Mouse (Mus musculus): ENCODE measurements at regions not wholly inside any gene's neighbourhood (a gene's known extent, or its start where the extent isn't known, plus 50 kb on each side); places are given as distances from the start of the nearest gene placed in this dataset.
A peak's percentile ranks its signal among the peaks of the same experiment; 100 is the strongest.

- no peak overlapping the region for H3K4me2 ChIP-seq (replicated peaks)
- peaks cover 49% of the 10 kb centered on the region for H3K4me1 ChIP-seq (replicated peaks)
- 0 out of 2 replicates have a peak overlapping the region, but pooled peaks have one; percentile 1 for H3K27ac ChIP-seq
- ATAC-seq = no peak
- H3K9me3 ChIP-seq = no peaks in the 10 kb centered on the region
- H3K36me3 ChIP-seq = no peaks in the 10 kb centered on the region
- H3K9ac ChIP-seq (replicated peaks) = no peak overlapping the region
- WGBS = 21% methylated on average over 4 of the region's 4 CpGs
- no peaks in the 10 kb centered on the region for H3K27me3 ChIP-seq
- H3K4me3 ChIP-seq (replicated peaks) = no peak overlapping the region
Measured at GRCm38 (mm10) chr1:61296831-61297230, 319.1 kb downstream of the Icos start.

DNA sequence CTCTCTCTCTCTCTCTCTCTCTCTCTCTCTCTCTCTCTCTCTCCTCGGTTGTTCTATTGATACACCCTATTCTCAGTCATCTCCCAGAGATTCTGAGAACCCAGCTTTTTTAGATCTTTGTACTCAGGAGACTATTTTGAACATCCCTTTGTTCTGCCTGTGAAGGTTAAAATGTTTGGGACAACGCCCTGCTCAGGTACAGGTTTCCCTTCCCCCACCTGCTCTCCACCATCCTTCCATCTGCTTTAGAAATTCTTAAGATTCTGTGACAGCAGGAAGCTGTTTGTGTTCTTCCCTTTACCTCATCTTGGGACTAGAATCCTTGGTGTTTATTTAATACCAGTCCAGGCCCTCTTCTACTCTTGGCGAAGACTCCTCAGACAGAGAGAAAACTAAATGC lies 319.6 kb downstream of the Icos start:
- peaks cover 54% of the 10 kb centered on the region for H3K4me1 ChIP-seq (replicated peaks)
- 86% methylated on average over 3 of the region's 3 CpGs for WGBS
- H3K4me3 ChIP-seq (replicated peaks) = no peak overlapping the region

GRCm38 (mm10) chr1:61298064-61298463 lies 320.3 kb downstream of the Icos start:
- H3K27ac ChIP-seq = peak overlapping the region; percentile 45
- H3K4me3 ChIP-seq (replicated peaks) = no peak overlapping the region
- no peaks in the 10 kb centered on the region for H3K27me3 ChIP-seq
- H3K36me3 ChIP-seq = no peaks in the 10 kb centered on the region
- H3K4me2 ChIP-seq (replicated peaks) = no peak overlapping the region
- H3K9me3 ChIP-seq = no peaks in the 10 kb centered on the region
- ATAC-seq = no peak
- peaks cover 61% of the 10 kb centered on the region for H3K4me1 ChIP-seq (replicated peaks)
- no peak overlapping the region for H3K9ac ChIP-seq (replicated peaks)
- 17% methylated on average over 3 of the region's 3 CpGs for WGBS

More for the DNA sequence above, 319.6 kb downstream of the Icos start:
- Histone ChIP-seq H3K4me2 (replicated peaks) (no peak overlapping the region), H3K27me3 (no peaks in the 10 kb centered on the region), H3K27ac (no peak overlapping the region), H3K36me3 (no peaks in the 10 kb centered on the region), H3K9ac (replicated peaks) (no peak overlapping the region), H3K9me3 (no peaks in the 10 kb centered on the region)
- no peak for ATAC-seq

DNA sequence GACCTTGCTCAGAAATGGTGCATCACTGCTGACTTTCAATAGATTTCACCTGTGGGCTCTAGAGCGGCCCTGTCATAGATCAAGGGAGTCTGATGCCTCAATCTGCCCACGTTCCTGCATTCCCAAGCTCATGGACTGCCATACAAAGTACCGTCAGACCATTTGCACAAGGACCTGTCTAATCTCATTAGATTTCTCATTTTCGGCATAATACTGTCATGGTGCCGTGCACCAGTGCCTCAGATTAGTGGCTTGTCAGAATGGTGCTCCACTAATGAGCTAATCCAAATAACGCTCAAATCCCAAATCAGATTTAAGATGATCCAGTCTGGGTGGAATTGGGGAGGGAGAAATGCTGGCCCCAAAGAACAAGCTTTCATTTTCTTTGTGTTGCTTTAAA lies 321.1 kb downstream of the Icos start:
- H3K4me1 ChIP-seq (replicated peaks) = peaks cover 65% of the 10 kb centered on the region
- ATAC-seq = peak; percentile 22; the same call in 1 of the 2 replicates
- 22% methylated on average over 6 of the region's 6 CpGs for WGBS
- H3K27me3 ChIP-seq = no peaks in the 10 kb centered on the region
- peak overlapping the region; percentile 45 for H3K27ac ChIP-seq
- H3K9me3 ChIP-seq = no peaks in the 10 kb centered on the region
- no peak overlapping the region for H3K4me2 ChIP-seq (replicated peaks)
- no peak overlapping the region for H3K9ac ChIP-seq (replicated peaks)
- no peaks in the 10 kb centered on the region for H3K36me3 ChIP-seq
- H3K4me3 ChIP-seq (replicated peaks) = no peak overlapping the region

GRCm38 (mm10) chr1:61300491-61300890 lies 322.8 kb downstream of the Icos start:
- peaks cover 71% of the 10 kb centered on the region for H3K4me1 ChIP-seq (replicated peaks)
- no peak for ATAC-seq

DNA sequence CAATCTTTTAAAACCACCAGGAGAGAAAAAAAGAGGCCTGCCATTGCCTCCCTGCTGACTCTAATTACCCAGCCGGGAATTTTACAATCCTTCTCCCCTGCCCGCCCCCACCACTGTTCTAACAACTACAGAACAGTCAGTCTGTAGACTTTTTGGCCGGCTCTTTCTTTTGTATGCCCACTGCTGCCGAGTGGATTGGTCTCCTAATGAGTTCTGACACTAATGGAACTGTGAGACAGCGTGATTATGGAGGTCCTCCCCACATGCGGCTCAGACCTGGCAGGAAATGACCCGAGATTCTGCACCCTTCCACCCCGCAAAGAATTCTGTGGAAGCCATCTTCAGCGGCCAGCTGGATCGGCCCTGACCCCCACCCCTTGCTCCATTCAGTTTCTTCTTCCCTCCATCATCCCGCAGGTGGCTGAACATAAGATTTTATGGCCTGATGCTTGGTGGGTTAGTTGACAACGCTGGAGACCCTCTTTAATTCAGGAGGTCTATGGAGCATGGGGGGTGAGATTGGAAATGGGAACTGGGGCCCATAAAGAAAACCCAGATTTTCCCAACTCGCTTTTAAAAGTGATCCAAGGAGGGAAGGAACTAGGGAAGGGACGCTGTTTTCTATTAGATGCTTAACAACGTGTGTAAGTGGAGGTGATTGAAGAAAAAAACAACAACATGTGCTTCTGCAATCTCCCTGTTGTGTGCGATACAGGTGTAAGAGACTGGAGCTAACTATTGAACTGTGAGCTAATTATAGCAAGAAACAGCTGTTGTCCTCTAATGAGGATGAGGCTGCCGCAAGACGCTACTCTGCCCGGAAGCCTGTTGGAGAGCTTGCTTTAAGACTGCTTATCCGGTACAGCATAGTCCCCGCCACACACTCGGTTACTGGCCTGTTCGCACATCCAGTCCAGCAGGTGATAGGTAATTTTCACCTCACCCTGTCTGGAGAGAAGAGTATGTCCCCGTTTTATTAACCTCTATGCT lies 323.6 kb downstream of the Icos start:
- Histone ChIP-seq H3K9ac (replicated peaks) (no peak overlapping the region), H3K27ac (peak overlapping the region; percentile 64), H3K4me2 (replicated peaks) (no peak overlapping the region; the same call in 1 of the 2 replicates), H3K4me1 (replicated peaks) (peaks cover 71% of the 10 kb centered on the region), H3K4me3 (replicated peaks) (no peak overlapping the region), H3K9me3 (no peaks in the 10 kb centered on the region), H3K27me3 (peaks cover 12% of the 10 kb centered on the region), H3K36me3 (no peaks in the 10 kb centered on the region)
- peak; percentile 18 for ATAC-seq
- WGBS = 34% methylated on average over 24 of the region's 24 CpGs

More at GRCm38 (mm10) chr1:61300491-61300890, 322.8 kb downstream of the Icos start:
- 42% methylated on average over 4 of the region's 4 CpGs for WGBS
- H3K36me3 ChIP-seq = no peaks in the 10 kb centered on the region
- H3K9ac ChIP-seq (replicated peaks) = no peak overlapping the region
- no peak overlapping the region for H3K4me3 ChIP-seq (replicated peaks)
- H3K9me3 ChIP-seq = no peaks in the 10 kb centered on the region
- H3K27ac ChIP-seq = peak overlapping the region; percentile 64
- peaks cover 8% of the 10 kb centered on the region for H3K27me3 ChIP-seq
- no peak overlapping the region for H3K4me2 ChIP-seq (replicated peaks)

GRCm38 (mm10) chr1:61302570-61303071 lies 324.9 kb downstream of the Icos start:
- ATAC-seq = peak; percentile 80

DNA sequence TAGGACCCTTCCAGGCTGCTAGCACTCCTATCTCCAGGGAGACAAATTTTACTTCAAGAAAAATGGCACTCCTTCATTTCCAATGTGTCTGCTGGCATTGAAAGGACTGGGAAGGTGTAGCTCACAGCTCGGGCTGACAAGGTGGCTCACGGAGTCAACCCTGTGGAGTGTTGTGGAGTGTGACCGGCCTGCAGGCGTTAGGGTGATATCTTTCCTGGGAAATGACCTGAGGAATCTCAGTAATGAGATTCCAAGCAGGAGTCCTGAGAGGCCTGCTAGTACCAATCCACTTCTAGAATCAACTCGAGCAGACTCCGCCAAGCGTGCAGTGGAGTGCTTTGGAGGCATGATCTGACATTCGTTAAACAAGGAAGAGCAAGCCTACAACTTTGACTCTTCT lies 328.6 kb downstream of the Icos start:
- Histone ChIP-seq H3K4me2 (replicated peaks) (no peak overlapping the region), H3K4me3 (replicated peaks) (no peak overlapping the region), H3K27ac (no peak overlapping the region), H3K36me3 (no peaks in the 10 kb centered on the region), H3K4me1 (replicated peaks) (peaks cover 27% of the 10 kb centered on the region), H3K27me3 (peaks cover 19% of the 10 kb centered on the region), H3K9me3 (no peaks in the 10 kb centered on the region), H3K9ac (replicated peaks) (no peak overlapping the region)
- WGBS = 40% methylated on average over 8 of the region's 8 CpGs
- no peak for ATAC-seq

More at GRCm38 (mm10) chr1:61302570-61303071, 324.9 kb downstream of the Icos start:
- peaks cover 19% of the 10 kb centered on the region for H3K27me3 ChIP-seq
- peaks cover 60% of the 10 kb centered on the region for H3K4me1 ChIP-seq (replicated peaks)
- H3K4me3 ChIP-seq (replicated peaks) = no peak overlapping the region
- no peak overlapping the region for H3K4me2 ChIP-seq (replicated peaks)
- 30% methylated on average over 8 of the region's 8 CpGs for WGBS
- H3K9ac ChIP-seq (replicated peaks) = no peak overlapping the region
- no peak overlapping the region; the same call in 1 of the 2 replicates for H3K27ac ChIP-seq
- no peaks in the 10 kb centered on the region for H3K36me3 ChIP-seq
- H3K9me3 ChIP-seq = no peaks in the 10 kb centered on the region

DNA sequence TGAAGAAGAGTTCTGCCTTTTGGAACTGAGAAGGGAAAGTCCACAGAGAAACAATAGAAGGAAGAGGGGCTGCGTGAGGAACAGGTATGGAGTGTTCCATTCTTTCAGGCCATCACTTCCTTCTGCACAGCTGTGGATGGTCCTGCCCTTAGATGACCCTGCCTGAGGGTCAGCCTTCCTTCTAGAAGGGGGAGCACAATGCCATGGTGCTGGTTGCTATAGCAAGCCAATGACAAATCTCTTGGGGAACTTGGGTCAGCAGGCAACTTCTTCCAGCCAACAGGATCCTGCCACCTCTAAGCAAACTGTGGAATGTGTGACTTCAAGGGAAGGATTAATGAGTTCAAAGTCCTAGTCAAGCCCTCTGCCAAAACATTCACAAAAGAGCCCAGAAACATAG lies 329.1 kb upstream of the Pard3b start:
- Histone ChIP-seq H3K27ac (no peak overlapping the region), H3K27me3 (peaks cover 19% of the 10 kb centered on the region), H3K4me3 (replicated peaks) (no peak overlapping the region), H3K9ac (replicated peaks) (no peak overlapping the region), H3K4me2 (replicated peaks) (no peak overlapping the region), H3K4me1 (replicated peaks) (0 out of 2 replicates have a peak, but pooled peaks cover 5% of the 10 kb centered on the region), H3K9me3 (no peaks in the 10 kb centered on the region), H3K36me3 (no peaks in the 10 kb centered on the region)
- 77% methylated on average over 1 of the region's 1 CpGs for whole genome bisulfite sequencing
- no peak for ATAC-seq

- Histone ChIP-seq H3K4me1 (replicated peaks) (no peaks in the 10 kb centered on the region), H3K36me3 (no peaks in the 10 kb centered on the region), H3K27ac (no peak overlapping the region), H3K9ac (replicated peaks) (no peak overlapping the region), H3K4me3 (replicated peaks) (no peak overlapping the region), H3K9me3 (no peaks in the 10 kb centered on the region), H3K4me2 (replicated peaks) (no peak overlapping the region), H3K27me3 (peaks cover 13% of the 10 kb centered on the region)
- WGBS = 75% methylated on average over 3 of the region's 3 CpGs
- no peak for ATAC-seq
Measured at GRCm38 (mm10) chr1:61310063-61310760, 328.4 kb upstream of the Pard3b start.

DNA sequence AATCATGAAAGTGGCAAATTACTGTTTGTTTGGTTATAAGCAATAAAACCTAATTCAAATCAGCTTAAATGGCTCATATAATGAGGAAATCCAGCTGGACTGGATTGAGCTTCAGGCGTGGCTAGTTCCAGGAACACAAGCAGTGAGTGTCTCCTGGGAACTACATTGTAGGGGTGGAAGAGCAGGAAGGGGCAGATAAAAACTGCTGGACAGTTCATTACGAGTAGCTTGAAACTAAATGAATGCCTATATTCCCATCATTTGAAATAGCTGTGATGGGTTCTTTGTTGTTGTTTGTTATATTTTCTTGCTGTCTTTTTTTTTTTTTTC lies 327.9 kb upstream of the Pard3b start:
- no peaks in the 10 kb centered on the region for H3K9me3 ChIP-seq
- no peak overlapping the region for H3K4me3 ChIP-seq (replicated peaks)
- H3K27ac ChIP-seq = no peak overlapping the region
- 72% methylated on average over 2 of the region's 2 CpGs for WGBS
- H3K27me3 ChIP-seq = peaks cover 10% of the 10 kb centered on the region
- no peaks in the 10 kb centered on the region for H3K36me3 ChIP-seq
- ATAC-seq = no peak
- no peaks in the 10 kb centered on the region for H3K4me1 ChIP-seq (replicated peaks)
- H3K9ac ChIP-seq (replicated peaks) = no peak overlapping the region
- H3K4me2 ChIP-seq (replicated peaks) = no peak overlapping the region

DNA sequence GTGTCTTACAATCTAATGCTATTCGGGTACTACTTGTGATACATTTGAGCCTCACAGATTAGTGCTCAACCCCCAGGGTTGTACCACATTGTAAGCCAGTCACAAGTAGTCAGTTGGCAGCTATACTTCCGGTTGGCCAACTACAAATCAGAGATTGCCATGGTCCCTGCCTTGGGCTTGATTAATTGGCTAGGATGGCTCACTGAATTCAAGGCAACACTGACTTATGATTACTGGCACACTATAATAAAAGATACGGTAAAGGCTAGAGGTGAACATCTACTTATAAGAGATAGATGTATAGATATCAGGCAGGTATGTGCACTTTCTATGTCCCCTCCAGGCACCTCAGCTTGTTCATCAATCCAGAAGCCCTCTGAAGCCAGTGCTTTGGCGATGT lies 325.4 kb upstream of the Pard3b start:
- Histone ChIP-seq H3K9ac (replicated peaks) (no peak overlapping the region), H3K27ac (no peak overlapping the region), H3K36me3 (no peaks in the 10 kb centered on the region), H3K4me1 (replicated peaks) (no peaks in the 10 kb centered on the region), H3K4me3 (replicated peaks) (no peak overlapping the region), H3K9me3 (no peaks in the 10 kb centered on the region), H3K4me2 (replicated peaks) (no peak overlapping the region), H3K27me3 (no peaks in the 10 kb centered on the region)
- ATAC-seq = no peak
- WGBS = 92% methylated on average over 4 of the region's 4 CpGs
